Mouse (Mus musculus): ENCODE data around the gene Zfp799. TPM values are rescaled to one million over a fixed set of nuclear protein-coding genes. Genes with fewer than 3 reads are reported as not detected.
A peak's percentile ranks its signal among the peaks of the same experiment; 100 is the strongest.

The Zfp799 gene
- polyA plus RNA-seq, 1 experiment = 6.9 TPM

GRCm38 (mm10) chr17:32809544-32810374 is 20.3 kb downstream of the Zfp799 start, which contains the start of gene Zfp811:
Gene Zfp811, minus strand, starts transcription at chr17:32809931.
- 6% methylated on average over 17 of the region's 17 CpGs for WGBS
- Histone ChIP-seq H3K4me3 (ENCODE audit: low read depth, low read length) (peak within 1 kb of the TSS; percentile 43), H3K27ac (ENCODE audit: insufficient read depth, low read depth, low read length) (no peak within 1 kb of the TSS), H3K36me3 (ENCODE audit: control insufficient read depth, insufficient read depth, low read length) (no peaks in the 10 kb centered on the region), H3K4me1 (ENCODE audit: control insufficient read depth, insufficient read depth, insufficient read length, low read length) (0 out of 2 replicates have a peak, but pooled peaks cover 1% of the 10 kb centered on the region), H3K27me3 (ENCODE audit: control insufficient read depth, insufficient read depth, low read length) (peaks cover 6% of the 10 kb centered on the region; the same call in 1 of the 2 replicates)
- TF ChIP-seq POLR2A (IDR thresholded peaks at IDR 0.05; ENCODE audit: low read depth, low read length) (no peak), CTCF (IDR thresholded peaks at IDR 0.05; ENCODE audit: extremely low read depth, insufficient read length, insufficient replicate concordance, low read depth, low read length) (no peak)

DNA sequence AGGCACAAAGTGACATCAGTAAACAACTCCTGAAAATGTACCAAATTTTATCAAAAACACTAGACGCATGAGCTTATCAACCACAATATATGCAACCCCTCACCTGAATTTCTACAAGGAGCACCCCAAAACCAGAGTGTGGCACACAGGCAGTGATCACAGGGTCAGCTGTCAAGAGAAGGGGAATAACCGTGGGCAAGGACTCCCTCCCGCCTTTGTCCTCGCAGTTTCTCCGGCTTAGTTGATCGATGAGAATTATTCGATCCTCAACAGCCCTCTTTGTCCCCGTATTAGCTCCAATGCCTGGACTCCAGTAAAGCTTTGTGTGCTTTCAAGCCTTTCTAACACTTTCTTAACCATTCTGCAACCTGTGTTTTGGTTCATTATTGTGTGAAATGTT is 21.1 kb downstream of the Zfp799 start:
- Histone ChIP-seq H3K27ac (ENCODE audit: insufficient read depth, low read depth, low read length) (no peak overlapping the region), H3K27me3 (ENCODE audit: control insufficient read depth, insufficient read depth, low read length) (peaks cover 6% of the 10 kb centered on the region; the same call in 1 of the 2 replicates), H3K4me1 (ENCODE audit: control insufficient read depth, insufficient read depth, insufficient read length, low read length) (0 out of 2 replicates have a peak, but pooled peaks cover 1% of the 10 kb centered on the region), H3K4me3 (ENCODE audit: low read depth, low read length) (no peak overlapping the region), H3K36me3 (ENCODE audit: control insufficient read depth, insufficient read depth, low read length) (no peaks in the 10 kb centered on the region)
- WGBS = 6% methylated on average over 8 of the region's 8 CpGs
- TF ChIP-seq CTCF (IDR thresholded peaks at IDR 0.05; ENCODE audit: extremely low read depth, insufficient read length, insufficient replicate concordance, low read depth, low read length) (no peak), POLR2A (IDR thresholded peaks at IDR 0.05; ENCODE audit: low read depth, low read length) (no peak)

GRCm38 (mm10) chr17:32789244-32789643 is 40.8 kb downstream of the Zfp799 start:
- peaks cover 9% of the 10 kb centered on the region for H3K36me3 ChIP-seq (ENCODE audit: control insufficient read depth, insufficient read depth, low read length)
- H3K27ac ChIP-seq (ENCODE audit: insufficient read depth, low read depth, low read length) = no peak overlapping the region
- H3K27me3 ChIP-seq (ENCODE audit: control insufficient read depth, insufficient read depth, low read length) = no peaks in the 10 kb centered on the region
- H3K4me3 ChIP-seq (ENCODE audit: low read depth, low read length) = no peak overlapping the region
- WGBS = 86% methylated on average over 8 of the region's 8 CpGs
- H3K4me1 ChIP-seq (ENCODE audit: control insufficient read depth, insufficient read depth, insufficient read length, low read length) = peaks cover 14% of the 10 kb centered on the region; the same call in 1 of the 2 replicates
- no peak for TF ChIP-seq POLR2A (IDR thresholded peaks at IDR 0.05; ENCODE audit: low read depth, low read length)
- TF ChIP-seq CTCF (IDR thresholded peaks at IDR 0.05; ENCODE audit: extremely low read depth, insufficient read length, insufficient replicate concordance, low read depth, low read length) = no peak

GRCm38 (mm10) chr17:32788576-32788975 is 41.5 kb downstream of the Zfp799 start:
- no peak overlapping the region for H3K4me3 ChIP-seq (ENCODE audit: low read depth, low read length)
- peaks cover 14% of the 10 kb centered on the region; the same call in 1 of the 2 replicates for H3K4me1 ChIP-seq (ENCODE audit: control insufficient read depth, insufficient read depth, insufficient read length, low read length)
- 5% methylated on average over 9 of the region's 9 CpGs for WGBS
- H3K36me3 ChIP-seq (ENCODE audit: control insufficient read depth, insufficient read depth, low read length) = peaks cover 9% of the 10 kb centered on the region
- TF ChIP-seq POLR2A (IDR thresholded peaks at IDR 0.05; ENCODE audit: low read depth, low read length) (no peak), CTCF (IDR thresholded peaks at IDR 0.05; ENCODE audit: extremely low read depth, insufficient read length, insufficient replicate concordance, low read depth, low read length) (no peak)
- no peaks in the 10 kb centered on the region for H3K27me3 ChIP-seq (ENCODE audit: control insufficient read depth, insufficient read depth, low read length)
- H3K27ac ChIP-seq (ENCODE audit: insufficient read depth, low read depth, low read length) = no peak overlapping the region

DNA sequence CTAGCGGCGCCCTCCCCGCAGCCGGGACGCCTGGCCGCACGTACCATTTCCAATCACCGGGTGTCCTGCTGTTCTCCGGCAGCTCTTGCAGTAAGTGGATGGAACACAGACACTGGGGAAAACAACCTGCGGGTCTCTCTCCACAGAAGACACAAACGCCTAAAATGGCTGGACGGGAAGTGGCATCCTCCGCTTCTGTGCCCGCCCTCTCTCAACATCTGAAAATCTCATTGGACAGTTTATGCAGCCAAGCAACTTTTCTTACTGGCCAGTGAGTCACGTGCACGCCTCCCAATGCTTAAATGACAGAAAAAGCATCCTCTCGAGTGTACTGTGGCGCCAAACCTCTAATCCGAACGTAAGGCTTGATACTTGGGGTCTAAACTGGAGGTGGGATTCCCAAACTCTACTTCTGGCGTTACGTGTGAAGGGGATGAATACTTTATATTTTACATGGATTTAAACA is 41.9 kb downstream of the Zfp799 start, which contains the start of gene Zfp871:
Zfp871 (minus strand) TSS at position 194 of the 466 bp plus-strand sequence.
- under 1% methylated on average over 22 of the region's 22 CpGs for WGBS
- no peaks in the 10 kb centered on the region for H3K27me3 ChIP-seq (ENCODE audit: control insufficient read depth, insufficient read depth, low read length)
- TF ChIP-seq POLR2A (IDR thresholded peaks at IDR 0.05; ENCODE audit: low read depth, low read length) = peak; percentile 80
- TF ChIP-seq CTCF (IDR thresholded peaks at IDR 0.05; ENCODE audit: extremely low read depth, insufficient read length, insufficient replicate concordance, low read depth, low read length) = no peak
- peak within 1 kb of the TSS; percentile 91 for H3K4me3 ChIP-seq (ENCODE audit: low read depth, low read length)
- peaks cover 14% of the 10 kb centered on the region; the same call in 1 of the 2 replicates for H3K4me1 ChIP-seq (ENCODE audit: control insufficient read depth, insufficient read depth, insufficient read length, low read length)
- H3K36me3 ChIP-seq (ENCODE audit: control insufficient read depth, insufficient read depth, low read length) = peaks cover 9% of the 10 kb centered on the region
- H3K27ac ChIP-seq (ENCODE audit: insufficient read depth, low read depth, low read length) = peak within 1 kb of the TSS; percentile 88

GRCm38 (mm10) chr17:32787436-32788093 is 42.5 kb downstream of the Zfp799 start:
- peaks cover 9% of the 10 kb centered on the region for H3K36me3 ChIP-seq (ENCODE audit: control insufficient read depth, insufficient read depth, low read length)
- H3K4me1 ChIP-seq (ENCODE audit: control insufficient read depth, insufficient read depth, insufficient read length, low read length) = peaks cover 14% of the 10 kb centered on the region; the same call in 1 of the 2 replicates
- H3K27me3 ChIP-seq (ENCODE audit: control insufficient read depth, insufficient read depth, low read length) = no peaks in the 10 kb centered on the region
- peak overlapping the region; percentile 91 for H3K4me3 ChIP-seq (ENCODE audit: low read depth, low read length)
- whole genome bisulfite sequencing = under 1% methylated on average over 31 of the region's 31 CpGs
- no peak for TF ChIP-seq POLR2A (IDR thresholded peaks at IDR 0.05; ENCODE audit: low read depth, low read length)
- no peak for TF ChIP-seq CTCF (IDR thresholded peaks at IDR 0.05; ENCODE audit: extremely low read depth, insufficient read length, insufficient replicate concordance, low read depth, low read length)
- peak overlapping the region; percentile 88 for H3K27ac ChIP-seq (ENCODE audit: insufficient read depth, low read depth, low read length)
